Mouse (Mus musculus) kidney, embryonic 16.5 days (tissue): ENCODE measurements around the gene Tsga10ip. TPM values are rescaled to one million over a fixed set of nuclear protein-coding genes. Genes with fewer than 3 reads are reported as not detected.

ENCODE experiments used
- ATAC-seq: fragments of 200-750 bp; cut with Nextera tagmentation; 2 replicates; pipeline ENCODE4 v1.8.0; 2017; ENCODE audit warnings: moderate TSS enrichment; ENCODE audit not compliant: low FRiP score, low TSS enrichment
- H3K27ac ChIP-seq: fragments of 300-500 bp; sonication (generic); 2 replicates; pipeline ENCODE4 v1.5.1; 2014; ENCODE audit warnings: low read length
- H3K27me3 ChIP-seq: fragments of 300-500 bp; sonication (generic); 2 replicates; pipeline ENCODE4 v1.6.1; 2014; ENCODE audit warnings: low read length, control low read depth, mixed read lengths; ENCODE audit not compliant: insufficient read depth
- H3K36me3 ChIP-seq: fragments of 300-500 bp; sonication (generic); 2 replicates; pipeline ENCODE4 v1.6.1; 2014; ENCODE audit warnings: low read length, control low read depth, mixed read lengths; ENCODE audit not compliant: insufficient read depth
- H3K4me1 ChIP-seq: fragments of 300-500 bp; sonication (generic); 2 replicates; pipeline ENCODE4 v1.6.1; 2014; ENCODE audit warnings: low read length, control low read depth, mixed read lengths; ENCODE audit not compliant: insufficient read depth
- H3K4me2 ChIP-seq: fragments of 300-500 bp; sonication (generic); replicated peaks from 2 replicates; pipeline ENCODE4 v1.6.1; 2014; ENCODE audit warnings: low read depth, low read length
- H3K4me3 ChIP-seq: fragments of 300-500 bp; sonication (generic); 2 replicates; pipeline ENCODE4 v1.5.1; 2014; ENCODE audit warnings: mild to moderate bottlenecking, low read length
- H3K9ac ChIP-seq: fragments of 300-500 bp; sonication (generic); replicated peaks from 2 replicates; pipeline ENCODE4 v1.6.1; 2014; ENCODE audit warnings: low read length
- H3K9me3 ChIP-seq: fragments of 300-500 bp; sonication (generic); 2 replicates; pipeline ENCODE4 v1.6.1; 2016; ENCODE audit warnings: low read length, control low read depth
- WGBS: fragments of 180-500 bp; shearing (Covaris S2); extraction: QIAGEN DNeasy Blood & Tissue Kit; methylation state at CpG from one replicate; pipeline ENCODE4 v1.1.7; 2014; 5-methylcytosine and 5-hydroxymethylcytosine counted together
- polyA plus RNA-seq: library from polyadenylated mRNA; unstranded; fragments of >200 nt; fragmentation: Nextera tagmentation; extraction: Ambion mirVana; gene quantifications from 2 replicates; pipeline ENCODE4 v1.2.1, GENCODE M21; 2015

Tsga10ip gene
- polyA plus RNA-seq, 1 experiment from 2014 or later, result 0.41 TPM

GRCm38 (mm10) chr19:5372724-5373123, 29.6 kb downstream of the Tsga10ip start:
- Histone ChIP-seq H3K4me2 (no peak overlapping the region), H3K36me3 (peaks cover 46% of the 10 kb centered on the region), H3K4me1 (peaks cover 10% of the 10 kb centered on the region), H3K9ac (no peak overlapping the region), H3K9me3 (no peaks in the 10 kb centered on the region), H3K27ac (no peak overlapping the region), H3K4me3 (no peak overlapping the region), H3K27me3 (no peaks in the 10 kb centered on the region)
- 93% methylated on average over 7 of the region's 7 CpGs for WGBS
- ATAC-seq, result no peak

- H3K4me1 ChIP-seq, result peaks cover 13% of the 10 kb centered on the region
- peaks cover 45% of the 10 kb centered on the region for H3K36me3 ChIP-seq
- WGBS, result 78% methylated on average over 3 of the region's 3 CpGs
- H3K27ac ChIP-seq, result no peak overlapping the region
- H3K9ac ChIP-seq, result no peak overlapping the region
- H3K9me3 ChIP-seq, result no peaks in the 10 kb centered on the region
- H3K4me3 ChIP-seq, result no peak overlapping the region
- H3K4me2 ChIP-seq, result no peak overlapping the region
- H3K27me3 ChIP-seq, result no peaks in the 10 kb centered on the region
- no peak for ATAC-seq
Observed at GRCm38 (mm10) chr19:5370932-5371331, 31.4 kb downstream of the Tsga10ip start.

DNA sequence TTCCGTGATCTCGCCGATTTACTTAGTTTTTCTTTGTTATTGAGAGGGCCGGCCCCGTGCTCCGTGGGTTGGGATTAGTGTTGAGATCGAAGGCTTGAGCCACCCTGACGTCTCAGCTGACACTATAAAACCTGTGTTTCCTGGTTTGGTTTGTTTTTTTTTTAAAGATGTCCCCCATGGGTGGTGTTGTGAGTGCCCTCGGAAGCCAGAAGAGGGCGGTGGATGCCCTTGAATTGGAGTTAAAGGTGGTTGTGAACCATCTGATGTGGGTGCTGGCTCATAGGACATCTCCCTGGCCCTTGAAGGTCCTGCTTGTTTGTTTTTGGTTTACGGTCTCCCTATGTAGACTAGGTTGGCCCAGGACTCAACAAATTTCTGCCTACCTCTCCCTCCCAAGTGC, 34.9 kb downstream of the Tsga10ip start:
- Histone ChIP-seq H3K36me3 (peaks cover 58% of the 10 kb centered on the region), H3K4me1 (peaks cover 19% of the 10 kb centered on the region), H3K27ac (no peak overlapping the region), H3K4me2 (peak overlapping the region; percentile 98), H3K27me3 (no peaks in the 10 kb centered on the region), H3K4me3 (peak overlapping the region; percentile 99), H3K9ac (peak overlapping the region; percentile 93), H3K9me3 (no peaks in the 10 kb centered on the region)
- no peak for ATAC-seq
- 10% methylated on average over 11 of the region's 11 CpGs for WGBS

DNA sequence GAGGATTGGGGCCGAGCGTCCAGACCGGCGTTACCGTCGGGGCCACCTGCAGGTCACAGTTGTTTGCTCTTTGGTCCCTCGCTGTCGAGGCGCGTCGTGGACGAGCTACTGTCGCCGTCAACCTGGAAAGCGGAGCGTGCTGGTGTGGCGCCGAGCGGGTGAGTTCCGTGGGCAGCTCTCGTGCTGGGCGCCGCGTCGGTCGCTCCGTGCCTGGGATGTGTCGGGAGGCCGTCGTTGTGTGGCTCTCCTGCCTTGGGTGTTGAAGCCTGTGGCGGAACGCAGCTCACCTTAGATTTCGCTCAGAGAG, 35.3 kb downstream of the Tsga10ip start, which contains the start of gene Banf1:
Gene Banf1 (minus strand): TSS at position 116 of the 307 bp plus-strand sequence.
- peak; percentile 8; the same call in 1 of the 2 replicates for ATAC-seq
- peak within 1 kb of the TSS; percentile 99 for H3K4me3 ChIP-seq
- peaks cover 19% of the 10 kb centered on the region for H3K4me1 ChIP-seq
- H3K9me3 ChIP-seq, result no peaks in the 10 kb centered on the region
- H3K36me3 ChIP-seq, result peaks cover 54% of the 10 kb centered on the region
- H3K27ac ChIP-seq, result peak within 1 kb of the TSS; percentile 98
- peak within 1 kb of the TSS; percentile 93 for H3K9ac ChIP-seq
- H3K27me3 ChIP-seq, result no peaks in the 10 kb centered on the region
- 0% methylated on average over 33 of the region's 33 CpGs for WGBS
- H3K4me2 ChIP-seq, result peak within 1 kb of the TSS; percentile 98

DNA sequence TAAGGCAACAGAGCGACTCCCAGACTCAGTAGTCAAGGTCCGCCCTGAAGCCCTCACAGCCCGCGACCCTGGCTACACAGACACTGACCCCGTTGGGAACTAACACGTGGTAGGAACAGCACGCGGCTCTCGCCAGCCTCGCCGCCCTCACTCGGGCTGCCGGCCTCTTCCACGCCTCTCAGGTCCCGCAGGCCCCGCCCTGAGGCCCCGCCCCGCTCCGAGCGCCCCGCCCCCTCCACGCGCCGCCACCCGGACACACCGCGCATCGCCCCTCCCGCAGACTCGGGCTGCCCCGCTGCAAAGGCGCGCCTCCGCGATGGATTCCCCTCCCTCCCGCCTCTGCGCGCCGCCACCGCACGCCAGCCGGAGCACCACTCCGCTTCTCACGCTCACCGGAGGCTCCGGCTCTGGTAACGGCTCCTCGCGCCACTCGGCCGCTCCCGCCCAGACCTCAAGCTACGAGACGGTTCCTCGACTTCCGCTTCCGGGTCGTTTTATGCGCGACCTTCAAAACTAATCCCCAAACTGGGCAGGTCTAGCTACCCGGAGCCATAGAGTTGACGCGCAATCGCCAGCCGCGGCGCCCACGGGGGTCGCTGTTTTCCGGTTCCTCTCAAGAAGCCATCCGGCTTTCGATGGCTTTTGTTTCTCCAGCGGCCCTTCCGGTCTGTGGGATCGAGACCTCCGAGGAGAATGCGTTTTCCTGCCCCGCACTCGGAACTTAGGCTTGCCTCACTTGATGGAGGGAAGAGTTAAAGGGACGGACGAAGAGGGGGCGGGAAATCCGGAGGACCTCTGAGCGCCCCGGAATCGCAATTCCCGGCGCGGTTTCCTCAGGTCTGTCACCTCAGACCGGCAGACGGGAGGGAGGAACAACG, 35.9 kb downstream of the Tsga10ip start, which contains the start of gene Eif1ad:
Gene Eif1ad (plus strand): TSS at position 567 of the 878 bp plus-strand sequence.
- Histone ChIP-seq H3K27me3 (no peaks in the 10 kb centered on the region), H3K36me3 (peaks cover 49% of the 10 kb centered on the region), H3K27ac (peak within 1 kb of the TSS; percentile 98), H3K4me1 (peaks cover 19% of the 10 kb centered on the region), H3K4me3 (peak within 1 kb of the TSS; percentile 99), H3K9ac (peak within 1 kb of the TSS; percentile 93), H3K9me3 (no peaks in the 10 kb centered on the region), H3K4me2 (peak within 1 kb of the TSS; percentile 98)
- ATAC-seq, result peak; percentile 95
- WGBS, result under 1% methylated on average over 66 of the region's 92 CpGs

GRCm38 (mm10) chr19:5365751-5366150, 36.6 kb downstream of the Tsga10ip start:
- 16% methylated on average over 11 of the region's 11 CpGs for WGBS

GRCm38 (mm10) chr19:5364124-5364523, 38.2 kb downstream of the Tsga10ip start:
- Histone ChIP-seq H3K4me3 (no peak overlapping the region), H3K27me3 (no peaks in the 10 kb centered on the region), H3K27ac (no peak overlapping the region), H3K9ac (no peak overlapping the region), H3K9me3 (no peaks in the 10 kb centered on the region), H3K4me2 (no peak overlapping the region), H3K4me1 (peaks cover 19% of the 10 kb centered on the region), H3K36me3 (peaks cover 29% of the 10 kb centered on the region)
- 96% methylated on average over 2 of the region's 2 CpGs for WGBS
- ATAC-seq, result no peak

More at GRCm38 (mm10) chr19:5365751-5366150, 36.6 kb downstream of the Tsga10ip start:
- no peaks in the 10 kb centered on the region for H3K9me3 ChIP-seq
- H3K27me3 ChIP-seq, result no peaks in the 10 kb centered on the region
- peaks cover 19% of the 10 kb centered on the region for H3K4me1 ChIP-seq
- H3K36me3 ChIP-seq, result peaks cover 45% of the 10 kb centered on the region
- peak overlapping the region; percentile 93 for H3K9ac ChIP-seq
- ATAC-seq, result no peak
- peak overlapping the region; percentile 98 for H3K27ac ChIP-seq
- H3K4me2 ChIP-seq, result peak overlapping the region; percentile 98
- peak overlapping the region; percentile 99 for H3K4me3 ChIP-seq

DNA sequence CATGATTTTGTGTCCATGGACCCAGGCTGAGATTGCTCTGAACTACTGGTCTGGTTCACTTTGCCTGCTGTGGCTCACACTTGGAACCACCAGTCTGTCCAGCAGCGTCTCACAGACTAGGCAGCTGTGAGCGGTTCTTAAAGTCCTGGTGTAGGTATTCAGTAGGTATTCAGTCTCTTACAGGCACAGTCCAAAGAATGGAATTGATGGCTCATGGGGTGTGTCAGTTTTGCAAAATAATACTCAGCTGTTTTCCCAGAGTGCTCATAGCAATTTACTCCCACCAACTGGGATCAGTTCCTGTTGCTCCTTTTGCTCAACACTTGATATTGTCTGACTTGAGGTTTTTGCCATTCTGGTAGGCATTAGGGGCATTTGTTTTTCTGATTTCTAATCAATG, 40.1 kb downstream of the Tsga10ip start:
- Histone ChIP-seq H3K36me3 (peaks cover 21% of the 10 kb centered on the region), H3K27ac (no peak overlapping the region), H3K9ac (no peak overlapping the region), H3K27me3 (no peaks in the 10 kb centered on the region), H3K4me2 (no peak overlapping the region), H3K4me1 (peaks cover 6% of the 10 kb centered on the region), H3K9me3 (no peaks in the 10 kb centered on the region), H3K4me3 (no peak overlapping the region)
- no peak for ATAC-seq
- 84% methylated on average over 2 of the region's 2 CpGs for WGBS

GRCm38 (mm10) chr19:5356080-5356479, 46.2 kb downstream of the Tsga10ip start:
- no CpG with 5 or more reads among the region's 1 CpGs for WGBS
- H3K27ac ChIP-seq, result no peak overlapping the region

DNA sequence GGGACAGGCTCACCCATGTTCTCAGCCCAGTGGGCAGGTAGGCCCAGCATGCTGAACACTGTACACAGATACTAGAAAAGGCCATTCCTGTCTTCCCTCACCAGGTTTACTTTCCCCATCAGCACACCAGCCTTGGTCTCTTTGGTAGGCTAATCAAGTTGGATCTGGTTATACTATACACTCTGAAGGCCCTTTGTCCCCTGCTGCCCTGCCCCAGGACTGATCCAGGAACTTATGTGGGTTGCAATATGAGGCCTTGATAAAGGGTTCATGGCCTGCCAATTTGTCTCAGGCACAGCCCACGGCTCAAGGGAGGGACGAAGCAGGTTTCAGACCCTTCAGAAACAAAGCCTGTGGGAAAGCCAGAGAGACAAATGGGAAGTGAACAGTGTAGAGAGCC, 48.7 kb downstream of the Tsga10ip start:
- WGBS, result 76% methylated on average over 2 of the region's 2 CpGs
- H3K27ac ChIP-seq, result no peak overlapping the region
- no peak overlapping the region for H3K4me3 ChIP-seq
- H3K4me2 ChIP-seq, result no peak overlapping the region
- H3K27me3 ChIP-seq, result no peaks in the 10 kb centered on the region
- ATAC-seq, result no peak
- no peaks in the 10 kb centered on the region for H3K36me3 ChIP-seq
- no peak overlapping the region for H3K9ac ChIP-seq
- peaks cover 5% of the 10 kb centered on the region; the same call in 1 of the 2 replicates for H3K4me1 ChIP-seq
- H3K9me3 ChIP-seq, result no peaks in the 10 kb centered on the region

More at GRCm38 (mm10) chr19:5356080-5356479, 46.2 kb downstream of the Tsga10ip start:
- H3K9ac ChIP-seq, result no peak overlapping the region
- H3K27me3 ChIP-seq, result no peaks in the 10 kb centered on the region
- no peaks in the 10 kb centered on the region for H3K36me3 ChIP-seq
- no peaks in the 10 kb centered on the region for H3K4me1 ChIP-seq
- H3K4me2 ChIP-seq, result no peak overlapping the region
- H3K9me3 ChIP-seq, result no peaks in the 10 kb centered on the region
- no peak for ATAC-seq
- H3K4me3 ChIP-seq, result no peak overlapping the region
